Mouse (Mus musculus) spleen, embryonic (tissue): ENCODE measurements around the gene Vamp4.

Source experiments
- CTCF ChIA-PET: fragments of 350-600 bp; sonication (Branson Sonifier 250); formaldehyde crosslinking; loops from one replicate; lab custom pipeline; 2022; lab: Charles Lee

The Vamp4 gene

DNA sequence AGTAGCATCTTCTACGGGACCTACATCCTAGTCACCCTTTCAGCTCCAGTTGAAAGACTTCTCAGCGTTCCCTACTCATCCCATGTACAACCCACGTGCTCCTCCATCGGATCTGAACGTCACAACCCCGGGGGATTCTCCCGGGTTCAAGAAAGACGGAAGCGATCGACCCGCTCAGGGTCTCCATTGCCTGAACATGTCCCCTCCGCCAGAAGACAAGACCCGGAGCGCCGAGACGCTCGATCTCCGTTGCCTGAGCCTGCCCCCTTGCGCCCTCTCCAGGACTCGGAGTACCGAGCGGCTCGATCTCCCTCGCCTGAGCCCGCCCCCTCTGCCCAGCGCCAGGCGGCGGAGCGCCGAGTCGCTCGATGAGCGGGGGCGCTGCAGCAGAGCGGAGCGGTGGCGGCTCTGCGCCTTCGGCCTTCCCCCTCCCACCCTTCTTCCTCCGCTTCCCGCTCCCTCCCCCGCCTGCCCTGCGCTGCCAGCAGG, at the start of gene Vamp4:
TSS of gene Vamp4 (plus strand) at position 256 of the 489 bp plus-strand sequence.
- CTCF ChIA-PET: interaction anchor here (1.0 kb wide), 1 partner anchor 73 kb away, joined by 3 read pairs; no protein-coding TSS in a partner anchor

DNA sequence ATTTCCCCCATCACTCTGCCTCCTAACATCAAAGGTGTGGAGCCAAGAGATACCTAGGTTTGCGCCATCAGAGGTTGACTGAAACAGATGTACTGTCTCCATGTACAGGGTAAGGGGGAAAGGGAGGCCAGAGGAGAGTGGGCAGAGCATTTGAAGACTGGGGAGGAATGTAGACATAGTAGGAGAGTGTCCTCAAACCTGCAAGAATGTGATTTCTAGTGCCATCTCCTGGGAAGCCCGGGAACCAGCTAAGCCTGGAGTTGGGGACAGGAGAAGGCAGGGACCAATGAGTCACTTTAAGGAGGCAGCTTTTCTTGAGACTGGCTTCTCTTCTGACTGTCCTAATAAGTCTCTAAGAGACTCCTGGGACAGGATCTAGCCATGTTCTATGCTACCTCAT, 40.7 kb upstream of the Vamp4 start:
- CTCF ChIA-PET: no interaction called here

DNA sequence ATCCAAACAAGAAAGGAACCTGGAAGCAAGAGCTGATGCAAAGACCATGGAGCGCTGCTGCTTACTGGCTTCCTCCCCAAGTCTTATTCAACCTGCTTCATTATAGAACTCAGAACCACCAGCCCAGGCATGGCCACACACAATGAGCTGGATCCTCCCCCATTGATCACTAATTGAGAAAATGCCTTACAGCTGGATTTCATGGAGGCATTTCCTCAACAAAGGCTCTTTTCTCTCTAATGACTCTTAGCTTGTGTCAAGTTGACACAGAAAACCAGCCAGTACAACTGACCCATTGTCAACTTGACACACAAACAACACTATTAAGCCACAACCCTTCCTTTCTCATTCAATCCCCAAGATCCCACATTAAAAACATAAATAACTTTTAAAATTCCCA, 39.6 kb upstream of the Vamp4 start:
- CTCF ChIA-PET: no interaction called here

DNA sequence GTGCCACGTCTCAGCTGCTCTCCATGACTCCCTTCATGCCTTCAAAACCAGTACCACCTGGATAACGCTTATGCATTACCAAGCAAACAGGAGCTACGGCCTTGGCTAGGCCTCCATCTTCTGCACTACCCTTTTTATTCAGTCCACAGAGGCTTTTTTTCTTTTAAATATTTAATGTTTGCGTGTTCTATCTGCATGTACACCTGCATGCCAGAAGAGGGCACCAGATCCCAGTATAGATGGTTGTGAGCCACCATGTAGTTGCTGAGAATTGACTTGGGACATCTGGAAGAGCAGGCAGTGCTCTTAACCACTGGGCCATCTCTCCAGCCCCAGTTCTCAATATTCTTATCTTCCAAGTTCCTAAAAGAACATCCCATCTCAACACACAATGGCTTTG, 38.7 kb upstream of the Vamp4 start:
- CTCF ChIA-PET: interaction anchor here (0.5 kb wide), 1 partner anchor 1191 kb away, joined by 3 read pairs; no protein-coding TSS in a partner anchor

DNA sequence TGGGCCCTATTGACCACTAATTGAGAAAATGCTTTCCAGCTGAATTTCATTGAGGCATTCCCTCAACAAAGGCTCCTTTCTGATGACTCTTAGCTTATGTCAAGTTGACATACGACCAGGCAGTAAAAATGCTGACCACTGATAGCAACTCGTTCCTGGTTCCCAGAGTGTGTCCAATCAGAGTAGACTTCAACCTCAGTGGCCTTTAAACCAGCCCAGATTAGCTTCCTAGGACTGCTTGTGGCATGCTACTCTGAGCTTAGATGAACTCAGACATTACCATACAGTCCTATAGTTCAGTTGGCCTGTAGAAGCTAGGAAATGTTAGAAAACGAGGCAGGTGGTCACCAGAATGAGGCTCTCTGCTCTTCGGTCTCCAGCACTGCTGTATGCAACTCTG, 38.0 kb upstream of the Vamp4 start:
- CTCF ChIA-PET: no interaction called here

DNA sequence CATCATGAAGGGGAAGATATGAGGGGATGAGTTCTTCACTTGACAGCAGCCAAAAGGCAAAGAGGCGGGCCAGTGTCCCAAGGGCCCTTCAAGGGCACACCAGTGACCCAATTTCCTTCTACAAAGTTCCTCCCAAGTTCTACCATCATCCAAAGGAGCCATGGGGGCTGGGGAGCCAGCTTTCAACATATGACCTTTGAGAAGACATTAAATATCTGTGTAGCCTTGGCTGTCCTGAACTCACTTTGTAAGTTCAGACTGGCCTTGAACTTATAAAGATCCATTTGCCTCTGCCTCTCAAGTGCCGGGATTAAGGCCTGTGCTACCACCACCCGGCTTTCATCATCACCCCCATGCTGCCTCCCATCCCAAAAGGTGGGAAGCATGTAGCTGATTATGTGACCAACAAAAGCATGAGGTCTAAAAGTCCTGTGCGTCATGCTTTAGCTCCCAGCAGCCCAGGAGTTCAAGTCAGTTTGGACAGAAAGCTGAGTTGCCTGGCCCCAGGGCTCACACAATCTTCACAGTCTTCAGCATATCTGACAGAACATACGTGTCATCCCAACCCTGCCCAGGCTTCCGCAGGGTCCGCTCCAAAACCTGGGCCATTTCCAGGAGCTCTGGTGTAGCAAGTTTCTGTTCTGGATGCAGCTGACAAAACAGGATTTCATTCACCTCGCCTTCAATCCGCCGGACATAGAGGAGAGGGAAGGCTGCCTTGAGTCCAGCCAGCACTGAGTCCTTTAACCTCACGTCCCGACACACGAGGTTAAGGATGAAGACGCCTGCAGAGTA, 36.4 kb upstream of the Vamp4 start:
- CTCF ChIA-PET: no interaction called here

DNA sequence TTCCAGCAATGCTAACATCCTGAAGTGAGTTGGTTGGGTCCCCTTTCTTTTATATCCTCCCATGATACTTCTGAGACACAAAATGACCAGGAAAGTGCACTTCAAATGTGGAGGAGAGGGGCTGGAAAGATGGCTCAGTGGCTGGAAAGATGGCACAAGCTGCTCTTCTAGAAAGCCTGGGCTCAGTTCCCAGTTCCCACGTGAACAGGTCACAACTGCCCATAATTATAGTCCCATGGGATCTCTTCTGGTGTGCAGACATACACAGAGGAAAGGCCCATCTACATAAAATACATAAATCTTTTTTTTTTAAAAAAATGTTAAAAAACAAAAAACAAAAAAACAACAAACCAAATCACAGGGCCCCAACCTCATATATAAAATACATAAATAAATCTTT, 27.1 kb upstream of the Vamp4 start:
- CTCF ChIA-PET: no interaction called here

DNA sequence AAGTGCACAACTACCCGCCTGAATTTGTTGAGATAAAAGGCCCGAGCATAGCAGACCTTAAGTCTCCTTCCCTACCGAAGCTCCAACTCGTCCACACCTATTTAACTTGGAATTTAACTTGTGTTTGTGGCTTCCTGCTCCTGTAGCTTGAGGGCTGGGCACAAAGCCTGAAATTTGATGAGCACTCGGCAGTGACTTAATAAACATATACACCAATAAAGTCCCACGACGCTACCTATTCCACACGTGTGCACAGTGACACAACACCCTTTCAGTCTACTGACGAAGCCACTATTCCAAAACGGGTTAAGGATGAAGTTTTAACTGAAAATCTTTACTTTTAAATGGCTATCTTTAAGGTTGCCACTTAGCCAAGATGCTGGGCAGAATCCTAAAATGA, 22.7 kb upstream of the Vamp4 start:
- CTCF ChIA-PET: interaction anchor here (0.6 kb wide), 1 partner anchor 781 kb away, joined by 7 read pairs; no protein-coding TSS in a partner anchor

DNA sequence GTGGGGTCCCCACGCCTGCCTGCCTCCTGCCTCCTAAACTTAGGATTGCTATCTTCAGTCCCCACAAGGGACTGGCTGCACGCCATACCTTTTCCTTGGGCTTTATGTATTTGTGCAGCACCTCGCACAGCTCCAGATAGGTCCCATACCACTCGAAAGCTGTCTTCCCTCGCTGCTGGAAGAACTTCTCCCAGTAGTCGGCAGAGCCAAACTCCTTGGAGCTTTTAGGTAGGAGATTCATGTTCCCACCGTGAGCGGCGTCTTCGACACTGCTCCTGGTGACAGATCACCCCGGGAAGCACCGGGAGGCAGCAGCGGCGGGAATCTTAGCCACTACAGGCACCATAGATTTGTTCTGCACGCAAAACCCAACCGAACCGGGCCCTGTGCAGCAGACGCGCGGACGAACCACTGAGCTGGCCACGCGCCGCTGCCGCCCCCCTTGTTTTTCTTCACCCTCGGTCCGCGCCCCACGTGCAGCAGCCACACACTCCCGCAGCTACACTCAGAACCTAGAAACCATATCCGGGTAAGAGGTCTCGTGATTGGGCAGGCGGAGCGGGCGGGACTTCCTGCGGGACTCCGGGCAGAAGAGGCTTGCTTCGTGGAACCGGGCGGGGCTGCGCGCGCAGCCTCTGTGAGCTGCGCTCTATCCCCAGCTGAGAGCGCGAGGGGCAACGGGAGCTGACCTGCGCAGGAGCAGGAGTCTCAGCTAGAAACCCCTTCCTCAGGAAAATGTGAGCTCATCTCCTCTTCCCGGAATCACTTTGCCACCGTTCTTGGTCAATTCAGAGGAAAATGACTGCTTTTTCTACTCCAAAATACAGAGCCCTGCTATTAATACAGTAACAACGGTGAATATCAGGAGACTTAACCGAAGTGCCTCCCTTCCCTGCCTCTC, 22.0 kb upstream of the Vamp4 start, which contains the start of gene Mettl13:
TSS of gene Mettl13 (minus strand) at position 536 of the 901 bp plus-strand sequence.
- CTCF ChIA-PET: no interaction called here

DNA sequence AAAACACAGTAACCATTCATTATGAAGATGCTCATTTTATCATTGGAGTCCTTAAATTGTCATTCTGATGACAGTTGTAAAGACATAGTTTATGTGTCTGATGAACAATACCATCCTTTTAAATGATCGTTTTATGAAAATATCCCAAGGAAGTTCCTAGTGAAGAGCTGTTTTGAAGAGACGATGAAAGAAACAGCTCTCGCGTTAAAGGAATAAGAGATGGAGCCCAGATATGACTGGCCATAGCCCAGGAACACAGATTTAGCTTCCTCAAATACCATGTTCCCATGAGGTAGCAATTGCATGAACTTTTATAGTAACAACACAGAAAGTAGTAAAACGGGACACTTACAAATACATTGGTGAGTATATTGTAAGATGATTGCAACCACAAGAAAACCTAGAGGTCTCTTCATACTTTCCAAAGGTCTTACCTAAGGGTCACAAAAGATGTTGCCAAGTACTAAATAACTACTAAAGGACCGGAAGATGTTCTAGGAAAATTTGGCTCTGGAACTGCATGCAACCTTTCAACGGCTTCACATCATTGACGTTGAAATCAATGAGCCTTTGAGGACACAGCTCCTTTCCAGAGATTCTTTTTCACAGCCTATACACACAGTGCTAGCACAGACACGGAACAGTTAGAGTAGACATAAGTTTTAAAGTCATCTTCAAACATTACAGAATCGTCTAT, 21.2 kb upstream of the Vamp4 start:
- CTCF ChIA-PET: no interaction called here

DNA sequence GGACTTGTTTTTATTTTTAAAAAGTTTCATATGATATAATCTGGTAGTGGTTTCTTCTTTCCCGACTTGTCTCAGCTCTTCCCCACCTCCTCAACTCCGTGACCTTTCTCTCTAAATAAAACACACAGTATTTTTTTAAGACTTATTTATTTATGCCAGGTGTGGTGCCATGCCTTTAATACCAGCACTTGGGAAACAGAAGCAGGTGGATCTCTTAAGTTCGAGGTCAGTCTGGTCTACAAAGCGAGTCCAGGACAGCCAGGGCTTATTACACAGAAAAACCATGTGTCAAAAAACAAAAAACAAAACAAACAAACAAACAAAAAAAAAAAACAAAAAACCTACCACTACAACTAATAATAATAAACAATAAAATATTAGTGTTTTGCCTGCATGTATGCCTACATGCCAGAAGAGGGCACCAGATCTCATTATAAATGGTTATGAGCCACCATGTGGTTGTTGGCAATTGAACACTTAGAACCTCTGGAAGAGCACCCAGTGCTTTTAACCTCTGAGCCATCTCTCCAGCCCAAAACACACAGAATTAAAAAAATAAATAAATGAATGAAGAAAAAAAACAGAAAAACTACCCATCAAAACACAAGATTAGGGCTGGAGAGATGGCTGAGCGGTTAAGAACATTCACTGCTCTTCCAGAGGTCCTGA, 20.6 kb upstream of the Vamp4 start:
- CTCF ChIA-PET: no interaction called here

DNA sequence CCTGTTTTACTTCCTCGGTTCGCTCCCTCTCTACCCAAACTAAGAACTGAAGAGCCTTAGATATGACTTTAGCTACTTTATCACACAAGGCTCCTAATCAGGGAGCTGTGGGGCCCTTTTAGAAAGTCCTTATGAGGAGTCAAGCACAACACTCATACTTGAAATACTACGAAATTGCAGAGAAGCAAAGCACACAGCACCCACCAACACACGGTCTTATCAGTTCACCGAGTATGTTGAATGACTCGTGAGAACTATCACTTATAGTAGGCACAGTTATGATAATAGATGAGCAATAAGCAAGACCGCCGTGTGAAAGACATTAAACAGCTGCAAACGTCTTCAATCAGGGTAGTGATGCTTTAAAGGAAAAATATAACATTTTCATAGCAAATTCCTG, 17.4 kb upstream of the Vamp4 start:
- CTCF ChIA-PET: no interaction called here

DNA sequence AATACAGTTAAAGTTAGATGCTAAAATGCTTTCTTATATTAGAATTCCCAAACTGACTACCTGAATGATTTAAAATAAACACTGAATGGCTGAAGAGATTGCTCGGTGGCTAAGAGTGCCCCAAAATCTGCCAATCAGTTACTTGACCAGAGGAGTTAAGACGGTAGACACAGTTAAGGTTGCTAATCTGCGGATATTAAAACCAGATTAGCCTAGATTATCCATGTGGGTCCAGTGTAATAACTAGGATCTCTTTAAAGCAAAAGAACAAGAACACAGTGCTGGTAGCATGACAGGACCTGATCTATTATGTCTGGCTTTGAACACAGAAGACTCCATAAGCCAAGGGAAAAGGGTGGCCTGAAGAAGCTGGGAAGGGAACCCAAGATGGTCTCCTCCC, 16.1 kb upstream of the Vamp4 start:
- CTCF ChIA-PET: no interaction called here

DNA sequence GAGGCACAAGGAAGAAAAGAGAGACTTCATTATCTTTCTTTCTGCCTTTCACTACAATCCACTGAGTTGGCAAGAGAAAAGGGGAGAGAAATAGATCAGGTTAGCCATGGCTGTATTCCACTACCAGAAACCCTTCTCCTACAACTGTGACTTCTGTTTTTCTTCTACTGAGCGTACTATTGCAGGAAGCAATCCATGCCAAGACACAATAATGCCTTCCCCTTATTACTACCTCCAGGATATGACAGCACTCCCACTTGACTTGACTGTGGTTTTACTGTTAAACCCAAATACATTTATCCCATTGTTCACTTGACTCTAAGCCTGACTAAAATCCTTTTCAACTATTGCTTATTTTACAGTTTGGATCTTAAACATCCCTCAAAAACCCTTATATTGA, 7.1 kb upstream of the Vamp4 start:
- CTCF ChIA-PET: no interaction called here

DNA sequence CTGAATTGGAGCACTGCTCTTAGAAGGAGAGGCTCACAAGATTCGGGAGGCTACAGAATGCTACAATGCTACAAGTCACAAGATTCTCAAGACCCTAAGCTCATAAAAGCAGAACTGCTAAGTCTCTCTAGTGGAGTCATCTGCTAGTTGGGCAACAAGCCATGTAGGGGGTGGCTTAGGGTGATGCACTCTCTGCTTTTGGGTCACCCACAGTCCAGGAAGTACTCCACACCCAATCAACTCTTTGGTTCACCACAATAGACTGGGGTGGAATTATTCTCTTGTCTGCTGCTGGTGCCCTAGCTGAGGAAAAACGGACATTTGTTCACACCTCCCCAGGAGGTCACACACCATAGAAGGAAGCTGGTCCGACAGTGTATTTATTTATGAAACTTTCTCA, 5.3 kb upstream of the Vamp4 start:
- CTCF ChIA-PET: no interaction called here

DNA sequence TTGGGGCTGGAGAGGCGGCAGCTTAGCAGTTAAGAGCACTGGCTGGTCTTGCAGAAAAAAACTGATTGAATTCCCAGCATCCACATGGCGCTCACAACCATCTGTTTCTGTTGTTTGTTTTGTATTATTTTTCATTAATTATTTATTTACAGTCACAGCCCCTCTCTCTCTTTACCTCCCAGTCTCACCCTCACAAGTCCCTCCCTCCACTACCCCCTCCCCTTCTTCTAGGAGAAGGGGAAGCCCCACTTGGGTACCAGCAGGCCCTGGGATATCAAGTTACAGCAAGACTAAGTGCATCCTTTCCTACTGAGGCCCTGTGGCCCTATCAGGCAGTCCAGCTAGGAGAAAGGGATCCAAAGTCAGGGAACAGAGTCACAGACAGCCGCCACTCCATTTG, 3.0 kb upstream of the Vamp4 start:
- CTCF ChIA-PET: no interaction called here

DNA sequence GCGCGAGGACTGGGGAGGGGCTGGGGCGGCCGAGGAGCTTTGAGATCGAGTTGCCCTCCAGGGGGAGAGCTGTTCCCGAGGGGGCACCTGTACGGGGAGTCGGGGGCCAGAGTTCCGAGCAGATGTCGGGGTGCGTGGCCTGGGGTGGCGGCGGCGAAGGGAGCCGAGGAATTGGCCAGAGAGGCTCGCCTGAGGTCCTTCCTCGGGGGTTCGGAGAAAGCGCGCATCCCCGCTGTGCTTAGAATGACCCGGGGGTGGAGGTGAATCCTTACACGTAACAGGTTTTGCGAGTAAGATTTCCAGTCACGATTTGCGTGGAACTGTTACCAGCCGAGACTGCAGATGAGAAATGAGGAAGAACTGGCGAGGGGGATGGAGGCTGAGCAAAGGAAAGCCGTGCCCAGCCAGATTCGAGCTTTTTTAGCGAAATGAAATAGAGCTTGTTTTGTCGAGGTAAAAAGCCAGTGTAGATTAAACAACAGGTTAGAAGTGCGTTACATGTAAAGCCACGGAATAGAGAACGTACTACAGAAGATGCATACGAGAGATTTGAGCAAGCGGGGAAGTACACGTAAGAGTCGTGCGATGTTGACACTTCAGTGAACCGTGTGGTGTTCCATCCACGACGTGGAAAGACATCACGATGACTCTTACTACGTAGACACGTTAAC, 751 bp downstream of the Vamp4 start:
- CTCF ChIA-PET: no interaction called here

DNA sequence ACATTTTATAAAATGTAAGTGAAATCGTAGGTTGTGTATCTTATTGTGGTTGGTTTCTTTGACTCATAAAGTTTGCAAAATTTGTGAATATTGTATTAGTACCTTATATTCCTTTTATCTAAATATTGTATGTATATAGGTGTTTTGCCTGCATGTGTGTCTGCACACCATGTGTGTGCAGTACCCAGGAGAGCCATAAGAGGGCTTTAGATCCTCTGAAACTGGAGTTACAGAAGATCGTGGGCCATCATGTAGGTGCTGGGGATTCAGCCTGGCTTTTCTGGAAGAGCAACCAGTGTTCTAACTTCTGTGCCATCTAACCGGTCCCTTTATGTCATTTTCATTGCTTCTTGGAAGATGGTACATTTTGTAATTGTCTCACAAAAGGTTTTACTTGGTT, 4.8 kb downstream of the Vamp4 start:
- CTCF ChIA-PET: no interaction called here

DNA sequence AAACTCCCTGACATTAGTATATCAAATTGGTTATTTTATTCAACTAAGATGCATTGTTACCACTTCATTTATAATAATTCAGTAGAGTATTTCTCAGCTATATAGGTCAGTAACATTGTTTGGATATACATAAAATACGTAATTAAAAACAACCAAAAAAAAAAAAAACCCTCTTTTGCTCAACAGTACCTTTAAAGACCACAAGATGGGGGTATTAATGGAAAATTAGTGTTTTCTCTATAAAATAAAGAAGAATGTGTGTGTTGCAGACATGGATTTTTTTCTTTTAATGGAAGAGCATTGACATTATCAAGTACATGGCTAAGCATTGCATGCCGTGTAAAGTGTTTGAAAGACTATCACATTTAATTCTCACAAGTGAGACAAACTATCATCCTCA, 12.6 kb downstream of the Vamp4 start:
- CTCF ChIA-PET: no interaction called here

DNA sequence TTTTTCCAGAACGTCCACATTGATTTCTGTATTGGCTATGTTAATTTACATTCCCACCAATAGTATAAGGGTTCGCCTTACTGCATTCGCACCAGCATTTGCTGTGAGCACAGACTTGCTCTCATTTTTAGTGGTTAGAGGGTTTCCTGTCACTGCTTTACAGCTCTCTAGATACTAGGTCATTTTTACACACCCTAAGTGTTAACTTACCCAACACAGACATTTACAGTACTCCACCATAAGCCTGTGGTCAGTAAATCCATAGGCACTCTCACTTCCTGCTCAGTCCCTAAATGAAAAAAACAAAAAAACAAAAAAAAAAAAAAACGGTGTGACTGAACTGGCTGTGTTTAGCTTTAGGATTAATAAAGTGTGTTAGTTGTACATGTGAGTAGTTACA, 16.0 kb downstream of the Vamp4 start:
- CTCF ChIA-PET: no interaction called here

DNA sequence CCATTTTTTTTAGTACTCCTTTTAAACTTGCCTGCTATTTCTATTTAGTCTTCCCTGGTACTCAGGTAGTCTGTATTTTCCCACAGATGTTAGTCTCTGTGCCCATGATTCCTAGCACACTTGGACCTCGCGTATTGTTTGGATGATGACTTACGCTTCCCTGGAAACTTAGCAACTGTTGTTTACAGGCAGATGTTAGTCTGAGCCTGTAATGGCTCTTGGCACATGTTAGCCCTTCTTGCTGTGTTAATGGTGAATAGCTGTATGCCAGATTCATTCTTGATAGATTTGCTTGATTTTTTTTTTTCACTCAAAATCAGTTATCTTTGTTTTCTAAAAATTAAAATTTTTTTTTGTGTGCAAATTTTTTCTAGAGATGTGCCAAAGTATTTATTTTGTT, 18.3 kb downstream of the Vamp4 start:
- CTCF ChIA-PET: no interaction called here
